Mouse (Mus musculus) lung, embryonic 16.5 days (tissue): ENCODE measurements around the gene Col27a1. TPM values are rescaled to one million over a fixed set of nuclear protein-coding genes. Genes with fewer than 3 reads are reported as not detected.

Experiments used
- ATAC-seq: fragments of 200-750 bp; cut with Nextera tagmentation; 2 replicates; pipeline ENCODE4 v1.8.0; 2017; ENCODE audit warnings: low read depth, mild to moderate bottlenecking, moderate library complexity
- H3K27ac ChIP-seq: fragments of 300-500 bp; sonication (generic); 2 replicates; pipeline ENCODE4 v1.5.1; 2014; ENCODE audit warnings: mild to moderate bottlenecking, control low read depth, low read length
- H3K27me3 ChIP-seq: fragments of 300-500 bp; sonication (generic); 2 replicates; pipeline ENCODE4 v1.6.1; 2014; ENCODE audit warnings: low read depth, low read length, mixed read lengths; ENCODE audit not compliant: control insufficient read depth, insufficient read depth
- H3K36me3 ChIP-seq: fragments of 300-500 bp; sonication (generic); 2 replicates; pipeline ENCODE4 v1.6.1; 2014; ENCODE audit warnings: low read length; ENCODE audit not compliant: control insufficient read depth, insufficient read depth
- H3K4me1 ChIP-seq: fragments of 300-500 bp; sonication (generic); replicated peaks from 2 replicates; pipeline ENCODE4 v1.6.1; 2014; ENCODE audit warnings: low read length, mixed read lengths; ENCODE audit not compliant: control insufficient read depth, insufficient read depth
- H3K4me2 ChIP-seq: fragments of 300-500 bp; sonication (generic); 2 replicates; pipeline ENCODE4 v1.6.1; 2014; ENCODE audit warnings: low read depth, low read length, control low read depth
- H3K4me3 ChIP-seq: fragments of 300-500 bp; sonication (generic); 2 replicates; pipeline ENCODE4 v1.5.1; 2014; ENCODE audit warnings: mild to moderate bottlenecking, low read length, control low read depth
- H3K9ac ChIP-seq: fragments of 300-500 bp; sonication (generic); 2 replicates; pipeline ENCODE4 v1.6.1; 2014; ENCODE audit warnings: low read length, control low read depth
- H3K9me3 ChIP-seq: fragments of 300-500 bp; sonication (generic); 2 replicates; pipeline ENCODE4 v1.6.1; 2016; ENCODE audit warnings: low read length; ENCODE audit not compliant: control insufficient read depth
- WGBS: fragments of 180-500 bp; shearing (Covaris S2); extraction: QIAGEN DNeasy Blood & Tissue Kit; methylation state at CpG from one replicate; pipeline ENCODE4 v1.1.7; 2014; 5-methylcytosine and 5-hydroxymethylcytosine counted together
- polyA plus RNA-seq: library from polyadenylated mRNA; unstranded; fragments of >200 nt; fragmentation: Nextera tagmentation; extraction: Ambion mirVana; gene quantifications from 2 replicates; pipeline ENCODE4 v1.2.1, GENCODE M21; 2015

Gene Col27a1
- polyA plus RNA-seq, 1 experiment from 2014 or later = 16.4 TPM

GRCm38 (mm10) chr4:63247991-63248390 lies 34.2 kb downstream of the Col27a1 start:
- Histone ChIP-seq H3K4me2 (no peak overlapping the region), H3K27ac (no peak overlapping the region), H3K36me3 (no peaks in the 10 kb centered on the region), H3K9me3 (no peaks in the 10 kb centered on the region), H3K4me1 (no peaks in the 10 kb centered on the region), H3K27me3 (no peaks in the 10 kb centered on the region), H3K9ac (no peak overlapping the region), H3K4me3 (no peak overlapping the region)
- no peak for ATAC-seq

GRCm38 (mm10) chr4:63248951-63249350 lies 35.1 kb downstream of the Col27a1 start:
- WGBS = 51% methylated on average over 6 of the region's 6 CpGs
- Histone ChIP-seq H3K36me3 (no peaks in the 10 kb centered on the region), H3K9ac (no peak overlapping the region), H3K9me3 (no peaks in the 10 kb centered on the region), H3K4me2 (no peak overlapping the region), H3K27me3 (no peaks in the 10 kb centered on the region), H3K27ac (no peak overlapping the region), H3K4me1 (no peaks in the 10 kb centered on the region), H3K4me3 (no peak overlapping the region)
- ATAC-seq = no peak

GRCm38 (mm10) chr4:63251760-63252159 lies 38.0 kb downstream of the Col27a1 start:
- no peak overlapping the region for H3K4me3 ChIP-seq
- H3K27me3 ChIP-seq = no peaks in the 10 kb centered on the region
- no peak overlapping the region for H3K9ac ChIP-seq
- H3K9me3 ChIP-seq = no peaks in the 10 kb centered on the region
- H3K4me1 ChIP-seq = no peaks in the 10 kb centered on the region
- H3K36me3 ChIP-seq = no peaks in the 10 kb centered on the region; the same call in 1 of the 2 replicates
- H3K4me2 ChIP-seq = no peak overlapping the region
- H3K27ac ChIP-seq = no peak overlapping the region
- 85% methylated on average over 11 of the region's 11 CpGs for WGBS
- no peak for ATAC-seq

GRCm38 (mm10) chr4:63253716-63254115 lies 39.9 kb downstream of the Col27a1 start:
- Histone ChIP-seq H3K27ac (no peak overlapping the region), H3K9me3 (no peaks in the 10 kb centered on the region), H3K4me1 (no peaks in the 10 kb centered on the region), H3K4me2 (no peak overlapping the region), H3K4me3 (no peak overlapping the region), H3K36me3 (peaks cover 4% of the 10 kb centered on the region; the same call in 1 of the 2 replicates), H3K9ac (no peak overlapping the region), H3K27me3 (no peaks in the 10 kb centered on the region)
- no peak for ATAC-seq
- WGBS = 86% methylated on average over 6 of the region's 6 CpGs

GRCm38 (mm10) chr4:63254151-63254550 lies 40.3 kb downstream of the Col27a1 start:
- WGBS = 63% methylated on average over 2 of the region's 2 CpGs
- Histone ChIP-seq H3K4me2 (no peak overlapping the region), H3K27ac (no peak overlapping the region), H3K27me3 (no peaks in the 10 kb centered on the region), H3K4me3 (no peak overlapping the region), H3K9ac (no peak overlapping the region), H3K4me1 (no peaks in the 10 kb centered on the region), H3K36me3 (peaks cover 4% of the 10 kb centered on the region; the same call in 1 of the 2 replicates), H3K9me3 (no peaks in the 10 kb centered on the region)
- ATAC-seq = no peak

- Histone ChIP-seq H3K9ac (no peak overlapping the region), H3K4me2 (no peak overlapping the region)
Observed at GRCm38 (mm10) chr4:63256371-63256770, 42.6 kb downstream of the Col27a1 start.

GRCm38 (mm10) chr4:63257346-63257745 lies 43.5 kb downstream of the Col27a1 start:
- Histone ChIP-seq H3K27me3 (no peaks in the 10 kb centered on the region), H3K27ac (no peak overlapping the region), H3K4me1 (no peaks in the 10 kb centered on the region), H3K36me3 (peaks cover 8% of the 10 kb centered on the region; the same call in 1 of the 2 replicates), H3K4me2 (no peak overlapping the region), H3K9me3 (no peaks in the 10 kb centered on the region), H3K9ac (no peak overlapping the region), H3K4me3 (no peak overlapping the region)
- WGBS = 67% methylated on average over 7 of the region's 7 CpGs
- no peak for ATAC-seq

More at GRCm38 (mm10) chr4:63256371-63256770, 42.6 kb downstream of the Col27a1 start:
- WGBS = 69% methylated on average over 2 of the region's 2 CpGs
- no peak overlapping the region for H3K27ac ChIP-seq
- H3K36me3 ChIP-seq = peaks cover 8% of the 10 kb centered on the region; the same call in 1 of the 2 replicates
- no peaks in the 10 kb centered on the region for H3K9me3 ChIP-seq
- H3K27me3 ChIP-seq = no peaks in the 10 kb centered on the region
- no peaks in the 10 kb centered on the region for H3K4me1 ChIP-seq
- no peak overlapping the region for H3K4me3 ChIP-seq
- no peak for ATAC-seq

- H3K36me3 ChIP-seq = peaks cover 8% of the 10 kb centered on the region; the same call in 1 of the 2 replicates
- no peak overlapping the region for H3K4me2 ChIP-seq
- H3K4me3 ChIP-seq = no peak overlapping the region
- H3K9ac ChIP-seq = no peak overlapping the region
- 89% methylated on average over 14 of the region's 14 CpGs for WGBS
- no peak overlapping the region for H3K27ac ChIP-seq
- no peaks in the 10 kb centered on the region for H3K9me3 ChIP-seq
- H3K27me3 ChIP-seq = no peaks in the 10 kb centered on the region
- ATAC-seq = no peak
- no peaks in the 10 kb centered on the region for H3K4me1 ChIP-seq
Observed at GRCm38 (mm10) chr4:63258096-63258495, 44.3 kb downstream of the Col27a1 start.

GRCm38 (mm10) chr4:63259066-63259465 lies 45.3 kb downstream of the Col27a1 start:
- no peaks in the 10 kb centered on the region for H3K4me1 ChIP-seq
- H3K9ac ChIP-seq = no peak overlapping the region
- no peak overlapping the region for H3K4me3 ChIP-seq
- no peak for ATAC-seq
- H3K27me3 ChIP-seq = no peaks in the 10 kb centered on the region
- no peak overlapping the region for H3K27ac ChIP-seq
- no peak overlapping the region for H3K4me2 ChIP-seq
- H3K36me3 ChIP-seq = peaks cover 11% of the 10 kb centered on the region; the same call in 1 of the 2 replicates
- 79% methylated on average over 6 of the region's 6 CpGs for WGBS
- H3K9me3 ChIP-seq = no peaks in the 10 kb centered on the region

- ATAC-seq = peak; percentile 41; the same call in 1 of the 2 replicates
- H3K4me3 ChIP-seq = no peak overlapping the region
- H3K4me1 ChIP-seq = no peaks in the 10 kb centered on the region
- H3K27me3 ChIP-seq = no peaks in the 10 kb centered on the region
- H3K27ac ChIP-seq = no peak overlapping the region
- 63% methylated on average over 10 of the region's 10 CpGs for WGBS
- H3K9ac ChIP-seq = no peak overlapping the region
- H3K9me3 ChIP-seq = no peaks in the 10 kb centered on the region
- H3K4me2 ChIP-seq = no peak overlapping the region
- H3K36me3 ChIP-seq = peaks cover 14% of the 10 kb centered on the region; the same call in 1 of the 2 replicates
Observed at GRCm38 (mm10) chr4:63260506-63260905, 46.7 kb downstream of the Col27a1 start.
